Mouse (Mus musculus) forebrain, embryonic 16.5 days (tissue): ENCODE results near the gene Hvcn1. TPM values are rescaled to one million over a fixed set of nuclear protein-coding genes. Genes with fewer than 3 reads are reported as not detected.

Experiments used
- ATAC-seq: fragments of 200-750 bp; cut with Nextera tagmentation; 2 replicates; pipeline ENCODE4 v1.8.0; 2017; ENCODE audit warnings: mild to moderate bottlenecking, moderate library complexity
- H3K27ac ChIP-seq: fragments of 300-500 bp; sonication (generic); 2 replicates; pipeline ENCODE4 v1.5.1; 2014; ENCODE audit warnings: low read length, control low read depth
- H3K27me3 ChIP-seq: fragments of 300-500 bp; sonication (generic); replicated peaks from 2 replicates; pipeline ENCODE4 v1.6.1; 2014; ENCODE audit warnings: low read length; ENCODE audit not compliant: control insufficient read depth, insufficient read depth
- H3K36me3 ChIP-seq: fragments of 300-500 bp; sonication (generic); 2 replicates; pipeline ENCODE4 v1.6.1; 2014; ENCODE audit not compliant: control insufficient read depth, insufficient read depth
- H3K4me1 ChIP-seq: fragments of 300-500 bp; sonication (generic); replicated peaks from 2 replicates; pipeline ENCODE4 v1.6.1; 2014; ENCODE audit warnings: low read length; ENCODE audit not compliant: control insufficient read depth, insufficient read depth
- H3K4me2 ChIP-seq: fragments of 300-500 bp; sonication (generic); 2 replicates; pipeline ENCODE4 v1.6.1; 2014; ENCODE audit warnings: mild to moderate bottlenecking, low read length, control low read depth
- H3K4me3 ChIP-seq: fragments of 300-500 bp; sonication (generic); replicated peaks from 2 replicates; pipeline ENCODE4 v1.5.1; 2014; ENCODE audit warnings: mild to moderate bottlenecking, low read length, control low read depth
- H3K9ac ChIP-seq: fragments of 300-500 bp; sonication (generic); replicated peaks from 2 replicates; pipeline ENCODE4 v1.6.1; 2014; ENCODE audit warnings: low read depth, low read length, control low read depth
- H3K9me3 ChIP-seq: fragments of 300-500 bp; sonication (generic); 2 replicates; pipeline ENCODE4 v1.6.1; 2016; ENCODE audit warnings: low read length; ENCODE audit not compliant: control insufficient read depth
- WGBS: fragments of 180-500 bp; shearing (Covaris S2); extraction: QIAGEN DNeasy Blood & Tissue Kit; methylation state at CpG from one replicate; pipeline ENCODE4 v1.1.7; 2014; 5-methylcytosine and 5-hydroxymethylcytosine counted together
- polyA plus RNA-seq: library from polyadenylated mRNA; unstranded; fragments of >200 nt; fragmentation: Nextera tagmentation; extraction: Ambion mirVana; gene quantifications from 2 replicates; pipeline ENCODE4 v1.2.1, GENCODE M21; 2015

Gene Hvcn1
- polyA plus RNA-seq, 1 experiment from 2014 or later: 1.2 TPM

DNA sequence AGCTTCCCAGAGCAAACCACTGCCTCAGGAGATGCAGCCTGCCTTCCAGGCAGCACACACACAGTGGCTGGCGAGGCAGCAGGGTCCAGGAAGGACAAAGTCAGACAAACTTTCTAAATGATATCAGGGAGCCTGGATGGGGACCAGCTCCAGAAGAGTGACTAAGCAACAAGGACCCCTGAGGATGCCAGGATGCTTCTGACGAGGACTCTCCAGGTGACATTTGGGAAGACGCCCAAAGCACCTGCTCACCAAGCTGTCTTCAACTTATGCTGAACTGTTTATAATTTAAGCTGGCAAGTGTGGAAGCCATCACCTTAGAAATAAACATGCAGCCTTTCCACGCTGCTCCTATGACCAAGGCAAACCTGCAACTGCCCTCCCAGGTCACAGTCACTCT is 42.7 kb downstream of the Hvcn1 start:
- Histone ChIP-seq H3K36me3 (peaks cover 5% of the 10 kb centered on the region; the same call in 1 of the 2 replicates), H3K9ac (no peak overlapping the region), H3K4me2 (no peak overlapping the region), H3K27me3 (no peaks in the 10 kb centered on the region), H3K4me3 (no peak overlapping the region), H3K27ac (no peak overlapping the region), H3K9me3 (no peaks in the 10 kb centered on the region), H3K4me1 (peaks cover 23% of the 10 kb centered on the region)
- WGBS: 79% methylated on average over 4 of the region's 4 CpGs
- ATAC-seq: no peak

DNA sequence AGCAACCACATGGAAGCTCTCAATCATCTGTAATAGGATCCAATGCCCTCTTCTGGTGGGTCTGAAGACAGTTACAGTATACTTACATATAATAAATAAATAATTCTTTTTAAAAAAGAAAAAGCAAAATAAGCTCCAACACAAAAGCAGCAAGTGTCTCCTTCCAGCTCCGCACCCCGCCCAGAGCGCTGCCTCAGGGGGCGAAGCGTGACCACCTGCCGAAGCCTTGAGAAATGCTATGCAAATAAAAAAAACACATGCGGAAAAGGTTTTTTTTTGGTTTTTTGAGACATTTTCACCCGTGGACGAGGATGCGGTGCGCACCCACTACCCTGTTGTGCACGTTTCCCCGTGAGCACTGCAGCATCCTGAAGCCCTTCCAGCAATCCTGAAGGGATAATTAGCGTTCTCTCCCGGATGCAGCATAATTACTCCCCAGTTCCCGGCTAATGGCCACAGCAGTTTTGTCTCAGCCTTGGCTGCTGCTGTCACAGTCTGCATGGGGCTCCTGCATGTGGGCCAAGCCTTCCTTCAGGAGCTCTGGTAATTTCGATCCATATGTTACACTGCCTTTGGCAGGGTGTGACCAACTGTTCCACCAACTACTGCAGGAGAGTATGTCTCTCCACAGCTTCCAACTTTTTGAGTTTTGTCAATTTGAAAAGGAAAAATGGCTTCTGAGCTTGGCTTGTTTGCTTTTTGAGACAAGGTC is 45.4 kb downstream of the Hvcn1 start:
- H3K4me1 ChIP-seq: peaks cover 13% of the 10 kb centered on the region
- no peaks in the 10 kb centered on the region for H3K27me3 ChIP-seq
- peak overlapping the region; percentile 59 for H3K27ac ChIP-seq
- WGBS: 58% methylated on average over 17 of the region's 17 CpGs
- peak; percentile 69 for ATAC-seq
- no peak overlapping the region for H3K4me2 ChIP-seq
- no peak overlapping the region for H3K9ac ChIP-seq
- no peak overlapping the region for H3K4me3 ChIP-seq
- H3K36me3 ChIP-seq: peaks cover 7% of the 10 kb centered on the region; the same call in 1 of the 2 replicates
- no peaks in the 10 kb centered on the region for H3K9me3 ChIP-seq

DNA sequence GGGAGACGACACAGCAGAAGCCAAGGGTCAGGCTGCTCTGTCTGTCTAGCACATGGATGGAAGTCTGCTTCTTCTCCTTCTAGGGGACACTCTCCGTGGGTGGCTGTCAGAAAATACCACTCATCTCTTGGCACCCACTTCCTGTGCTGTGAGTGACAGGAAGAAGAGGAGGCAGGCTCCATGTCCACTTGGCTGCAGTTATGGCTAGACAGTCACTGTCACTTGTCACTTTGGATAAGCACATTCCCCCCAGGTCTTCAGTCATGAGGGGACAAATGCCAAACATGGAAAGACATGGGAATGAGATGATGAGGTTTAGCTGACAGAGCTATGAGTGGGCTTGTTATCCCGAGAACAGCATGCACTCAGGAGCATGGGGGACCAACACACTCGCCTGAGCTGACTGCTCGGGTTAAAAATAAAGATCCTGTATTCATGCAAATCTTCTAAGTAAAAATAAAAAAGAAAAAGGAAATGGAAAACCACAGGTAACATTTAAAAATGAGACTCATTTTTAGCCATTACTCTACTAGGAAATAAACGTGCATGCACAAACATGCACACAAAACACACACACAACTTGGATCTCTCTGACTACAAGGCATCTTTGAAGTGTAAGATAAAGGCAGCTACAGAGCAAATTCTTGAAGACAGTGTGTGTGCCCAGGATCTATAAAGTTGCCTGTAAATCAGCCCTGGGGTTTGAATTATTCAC is 51.6 kb downstream of the Hvcn1 start:
- peaks cover 8% of the 10 kb centered on the region; the same call in 1 of the 2 replicates for H3K36me3 ChIP-seq
- H3K9ac ChIP-seq: no peak overlapping the region
- H3K27me3 ChIP-seq: no peaks in the 10 kb centered on the region
- no peaks in the 10 kb centered on the region for H3K9me3 ChIP-seq
- WGBS: 89% methylated on average over 6 of the region's 6 CpGs
- H3K27ac ChIP-seq: no peak overlapping the region
- no peak for ATAC-seq
- no peak overlapping the region for H3K4me3 ChIP-seq
- no peak overlapping the region for H3K4me2 ChIP-seq
- peaks cover 9% of the 10 kb centered on the region for H3K4me1 ChIP-seq

DNA sequence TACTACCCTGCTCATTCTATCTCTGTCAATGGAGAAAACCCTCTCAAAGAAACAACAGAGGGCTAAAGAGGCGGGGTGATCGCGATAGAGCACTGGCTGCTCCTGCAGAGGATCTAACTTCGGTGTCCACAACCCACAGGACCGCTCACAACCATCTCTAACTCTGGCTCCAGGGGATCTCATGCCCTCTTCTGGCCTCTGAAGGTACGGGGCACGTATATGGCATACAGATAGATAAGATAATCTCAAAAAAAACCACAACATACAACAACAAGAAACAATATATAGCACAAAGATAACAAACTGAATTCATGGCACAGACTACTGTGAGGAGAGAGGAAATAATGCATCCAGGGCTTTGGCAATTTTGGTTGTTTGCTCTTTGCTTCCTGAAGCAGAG is 55.5 kb downstream of the Hvcn1 start:
- Histone ChIP-seq H3K27ac (no peak overlapping the region), H3K9ac (no peak overlapping the region), H3K4me3 (no peak overlapping the region), H3K9me3 (no peaks in the 10 kb centered on the region), H3K36me3 (peaks cover 4% of the 10 kb centered on the region; the same call in 1 of the 2 replicates), H3K27me3 (no peaks in the 10 kb centered on the region), H3K4me1 (peaks cover 15% of the 10 kb centered on the region), H3K4me2 (no peak overlapping the region)
- no peak for ATAC-seq
- 68% methylated on average over 7 of the region's 7 CpGs for WGBS

DNA sequence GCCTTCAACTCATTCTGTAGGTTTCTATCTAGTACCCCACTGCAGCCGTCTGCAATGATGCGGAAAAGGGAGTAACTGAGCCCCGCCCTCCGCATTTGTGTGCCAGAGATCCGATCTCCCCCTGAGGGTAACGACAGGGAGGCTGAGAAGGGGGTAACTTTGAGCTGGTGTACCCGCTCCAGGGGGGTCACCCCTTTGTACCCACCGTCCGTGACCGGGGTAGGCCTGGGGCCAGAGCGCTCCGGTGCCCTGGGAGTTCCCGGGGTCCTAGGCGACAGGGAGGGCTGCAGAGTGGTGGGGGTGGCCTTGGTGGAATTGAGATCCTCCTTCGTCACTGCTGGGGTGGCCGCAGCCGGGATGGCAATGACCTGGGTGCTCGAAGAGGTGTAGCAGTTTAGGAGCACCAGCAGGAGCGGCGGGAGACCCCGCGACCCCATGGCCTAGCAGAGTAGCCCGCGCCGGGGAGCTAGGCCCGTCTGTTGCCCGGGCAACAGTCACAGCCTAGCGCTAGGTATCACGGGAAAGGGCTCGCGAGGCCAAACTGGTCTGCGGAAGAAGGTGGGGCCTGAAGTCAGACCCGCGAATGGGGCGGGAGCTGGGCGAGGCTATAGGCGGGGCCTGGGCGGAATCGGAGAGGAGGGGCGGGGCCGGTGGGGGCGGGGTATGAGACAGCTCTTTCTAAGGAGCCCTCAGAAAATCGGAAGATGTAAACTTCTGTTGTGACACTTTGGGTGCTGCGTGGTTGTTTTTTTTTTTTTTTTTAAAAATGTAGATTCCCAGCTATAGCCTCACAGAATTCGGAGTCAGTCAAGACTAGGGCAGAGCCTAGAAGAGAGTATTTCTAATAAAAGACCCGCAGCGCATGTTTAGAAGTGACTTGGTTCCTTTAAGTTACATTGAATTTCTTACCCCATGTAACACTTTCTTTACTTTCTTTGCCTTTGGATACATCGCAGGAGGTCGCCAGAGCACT is 57.6 kb downstream of the Hvcn1 start, which contains the start of gene Tctn1:
Gene Tctn1, minus strand, starts transcription at position 528 of the 973 bp plus-strand sequence.
- Histone ChIP-seq H3K4me3 (peak within 1 kb of the TSS; percentile 76), H3K9ac (peak within 1 kb of the TSS; percentile 83), H3K27me3 (no peaks in the 10 kb centered on the region), H3K4me1 (peaks cover 15% of the 10 kb centered on the region), H3K9me3 (no peaks in the 10 kb centered on the region), H3K27ac (peak within 1 kb of the TSS; percentile 79), H3K36me3 (no peaks in the 10 kb centered on the region; the same call in 1 of the 2 replicates), H3K4me2 (peak within 1 kb of the TSS; percentile 66)
- under 1% methylated on average over 49 of the region's 49 CpGs for WGBS
- ATAC-seq: peak; percentile 99

DNA sequence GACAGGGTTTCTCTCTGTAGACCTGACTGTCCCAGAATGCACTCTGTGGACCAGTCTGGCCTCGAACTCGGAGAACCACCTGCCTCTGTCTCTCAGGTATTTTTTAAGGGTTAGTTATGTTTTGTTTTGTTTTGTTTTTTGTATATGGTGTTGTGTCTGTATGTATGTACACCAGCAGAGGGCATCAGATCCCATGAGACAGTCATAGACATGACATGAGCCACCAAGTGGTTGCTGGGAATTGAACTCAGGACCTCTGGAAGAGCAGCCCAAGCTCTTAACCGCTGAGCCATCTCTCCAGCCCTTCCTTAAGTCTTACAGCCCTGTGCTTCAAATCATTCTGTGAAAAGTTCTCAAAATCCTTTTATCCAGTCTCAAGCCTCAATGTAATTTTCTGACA is 58.6 kb downstream of the Hvcn1 start:
- Histone ChIP-seq H3K27me3 (no peaks in the 10 kb centered on the region), H3K4me1 (peaks cover 15% of the 10 kb centered on the region), H3K27ac (no peak overlapping the region), H3K9me3 (no peaks in the 10 kb centered on the region), H3K36me3 (no peaks in the 10 kb centered on the region), H3K9ac (no peak overlapping the region), H3K4me3 (no peak overlapping the region), H3K4me2 (no peak overlapping the region)
- 63% methylated on average over 3 of the region's 3 CpGs for WGBS
- ATAC-seq: no peak

DNA sequence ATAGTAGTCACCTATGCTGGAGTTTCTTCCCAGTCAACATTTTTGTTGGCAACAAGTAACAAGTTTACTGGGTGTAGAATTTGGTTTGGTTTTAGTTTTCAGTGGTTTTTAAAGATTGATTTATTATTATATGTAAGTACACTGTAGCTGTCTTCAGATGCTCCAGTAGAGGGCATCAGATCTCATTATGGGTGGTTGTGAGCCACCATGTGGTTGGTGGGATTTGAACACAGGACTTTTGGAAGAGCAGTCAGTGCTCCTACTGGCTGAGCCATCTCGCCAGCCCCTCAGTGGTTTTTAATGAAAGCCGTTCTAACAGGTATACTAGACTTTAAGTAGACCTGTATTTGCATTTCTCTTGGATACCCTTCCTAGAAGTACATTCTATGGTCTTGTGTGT is 59.3 kb downstream of the Hvcn1 start:
- Histone ChIP-seq H3K4me3 (no peak overlapping the region), H3K9me3 (no peaks in the 10 kb centered on the region), H3K36me3 (no peaks in the 10 kb centered on the region), H3K9ac (no peak overlapping the region), H3K27me3 (no peaks in the 10 kb centered on the region), H3K27ac (no peak overlapping the region), H3K4me1 (peaks cover 15% of the 10 kb centered on the region), H3K4me2 (no peak overlapping the region)
- WGBS: 88% methylated on average over 2 of the region's 2 CpGs
- no peak for ATAC-seq

DNA sequence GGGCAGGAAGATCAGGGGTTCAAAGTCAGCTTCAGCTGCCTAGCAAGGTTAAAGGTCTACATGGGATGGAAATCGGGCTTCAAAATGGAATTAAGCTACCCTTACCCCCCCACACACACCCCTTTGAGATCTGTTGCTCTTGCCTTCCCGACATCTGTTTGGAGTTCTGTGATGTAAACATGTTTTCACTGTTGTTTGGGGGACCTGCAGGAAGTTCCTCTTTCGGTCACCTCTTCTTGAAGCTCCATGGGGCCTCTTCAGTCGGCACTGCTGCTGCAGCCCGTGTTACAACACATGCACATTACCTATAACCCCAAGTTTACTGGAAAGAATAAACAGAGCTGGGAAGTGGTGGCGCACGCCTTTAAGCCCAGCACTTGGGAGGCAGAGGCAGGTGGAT is 60.5 kb downstream of the Hvcn1 start:
- H3K9ac ChIP-seq: no peak overlapping the region
- WGBS: 78% methylated on average over 7 of the region's 7 CpGs
- no peak overlapping the region for H3K27ac ChIP-seq
- ATAC-seq: no peak
- H3K9me3 ChIP-seq: no peaks in the 10 kb centered on the region
- H3K4me1 ChIP-seq: peaks cover 12% of the 10 kb centered on the region
- no peaks in the 10 kb centered on the region for H3K36me3 ChIP-seq
- H3K4me3 ChIP-seq: no peak overlapping the region
- no peak overlapping the region for H3K4me2 ChIP-seq
- no peaks in the 10 kb centered on the region for H3K27me3 ChIP-seq

DNA sequence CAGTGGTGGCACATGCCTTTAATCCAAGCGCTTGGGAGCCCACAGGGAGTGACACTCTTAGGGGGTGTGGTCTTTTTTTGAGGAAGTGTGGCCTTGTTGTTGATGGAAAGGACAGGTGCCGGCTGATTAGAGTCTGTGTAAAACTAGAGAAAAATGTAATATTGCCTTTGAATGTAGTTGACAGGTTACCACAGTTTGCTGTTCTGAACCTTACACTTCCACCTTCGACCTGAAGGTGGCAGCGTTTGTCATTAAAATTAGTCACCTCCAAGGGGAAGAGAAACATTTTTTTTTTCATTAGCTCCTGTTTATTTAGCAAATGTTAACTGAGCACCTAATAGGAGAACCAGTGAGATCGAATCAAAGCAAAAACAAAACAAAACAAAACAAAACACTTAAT is 61.3 kb downstream of the Hvcn1 start:
- no peak for ATAC-seq
- WGBS: 24% methylated on average over 5 of the region's 5 CpGs
- peaks cover 11% of the 10 kb centered on the region for H3K4me1 ChIP-seq
- no peaks in the 10 kb centered on the region for H3K27me3 ChIP-seq
- H3K4me2 ChIP-seq: no peak overlapping the region
- no peaks in the 10 kb centered on the region for H3K36me3 ChIP-seq
- H3K27ac ChIP-seq: no peak overlapping the region
- H3K4me3 ChIP-seq: no peak overlapping the region
- no peak overlapping the region for H3K9ac ChIP-seq
- H3K9me3 ChIP-seq: no peaks in the 10 kb centered on the region
